In the genomic region with DNA sequence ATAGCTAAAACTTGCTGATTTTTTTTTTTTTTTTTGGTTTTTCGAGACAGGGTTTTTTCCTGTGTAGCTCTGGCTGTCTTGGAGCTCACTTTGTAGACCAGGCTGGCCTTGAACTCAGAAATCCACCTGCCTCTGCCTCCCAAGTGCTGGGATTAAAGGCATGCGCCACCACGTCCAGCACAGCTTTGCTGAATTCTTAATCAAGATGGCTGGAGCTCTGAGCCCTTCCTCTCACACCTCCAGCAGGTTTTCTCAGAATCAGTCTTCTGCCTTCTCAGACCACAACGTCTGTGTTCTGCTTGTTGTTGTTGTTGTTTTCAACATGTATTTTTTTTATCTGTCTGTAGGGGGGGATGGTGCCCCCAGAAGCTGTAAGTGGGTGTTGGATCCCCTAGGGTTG, we compare ENCODE assay signal across 5 mouse cellular contexts. TPM values are rescaled to one million over a fixed set of nuclear protein-coding genes. Genes with fewer than 3 reads are reported as not detected.
DNase-seq lines count a peak whose midpoint lies in the region; TF ChIP-seq lines count a peak whose summit lies in the region.
"Not testable (repeated sequence)": the region's sequence is repeated elsewhere in the genome, so short reads cannot be mapped to it uniquely, and the experiment has no call there.

No protein-coding gene starts in this region.

- TF ChIP-seq EP300 in CH12.LX (IDR thresholded peaks at IDR 0.05; ENCODE audit: low read length): not testable (repeated sequence)

- not testable (repeated sequence) for TF ChIP-seq RAD21 in CH12.LX (IDR thresholded peaks at IDR 0.05; ENCODE audit: low read depth, low read length)

- TF ChIP-seq CTCF in CH12.LX (conservative IDR thresholded peaks at IDR 0.05 in 1 of 2, IDR thresholded peaks at IDR 0.05 in 1 of 2; ENCODE audit: low read depth in 2 of 2, low read length in 2 of 2); bone marrow macrophage, adult 2 months (IDR thresholded peaks at IDR 0.05; ENCODE audit: low read depth, low read length); gastrocnemius, adult 2 months (IDR thresholded peaks at IDR 0.05): not testable (repeated sequence)

- H3K36me3 ChIP-seq in CH12.LX (replicated peaks in 1 of 2; ENCODE audit: control insufficient read depth in 1 of 2, insufficient read depth in 1 of 2, low read length in 1 of 2): peaks cover 26 to 37% of the 10 kb centered on the region in 2 experiments
- peaks cover 32% of the 10 kb centered on the region for H3K36me3 ChIP-seq in macrophage (ENCODE audit: inconsistent target)
- peaks cover 12% of the 10 kb centered on the region for H3K36me3 ChIP-seq in splenic B cell, adult 2 months (ENCODE audit: control insufficient read depth, insufficient read depth, low read length, poor library complexity, severe bottlenecking)

- DNase-seq in CH12.LX (ENCODE audit: extremely low read depth); gastrocnemius, adult 2 months: not testable (repeated sequence)
- DNase-seq in splenic B cell, adult 2 months (ENCODE audit: low read depth, low spot score): peak; percentile 13

- not testable (repeated sequence) for H3K9me3 ChIP-seq in CH12.LX (replicated peaks; ENCODE audit: low read length)

- not testable (repeated sequence) for H3K27me3 ChIP-seq in CH12.LX (replicated peaks); splenic B cell, adult 2 months (ENCODE audit: control insufficient read depth, insufficient read depth, low read length, poor library complexity, severe bottlenecking)

- H3K27ac ChIP-seq in CH12.LX (ENCODE audit: insufficient read depth, low read depth): 0 out of 2 replicates have a peak overlapping the region, but pooled peaks have one; percentile 28
- H3K27ac ChIP-seq in bone marrow macrophage, adult 2 months (ENCODE audit: insufficient read depth, low read depth, low read length): peak overlapping the region; percentile 73
- peak overlapping the region; percentile 82; the same call in 1 of the 2 replicates for H3K27ac ChIP-seq in gastrocnemius, adult 2 months
- H3K27ac ChIP-seq in macrophage: peak overlapping the region; percentile 65

- WGBS in macrophage (ENCODE audit: missing documents): 68% methylated on average over 3 of the region's 4 CpGs

- not testable (repeated sequence) for TF ChIP-seq POLR2A in CH12.LX (IDR thresholded peaks at IDR 0.05; ENCODE audit: low read depth, low read length); bone marrow macrophage, adult 2 months (IDR thresholded peaks at IDR 0.05; ENCODE audit: borderline replicate concordance, low read depth, low read length)

- H3K4me1 ChIP-seq in CH12.LX (ENCODE audit: control insufficient read depth in 1 of 2, insufficient read depth in 2 of 2): peaks cover 5 to 26% of the 10 kb centered on the region in 2 experiments; a peak in 3 of 4 replicates
- H3K4me1 ChIP-seq in bone marrow macrophage, adult 2 months (ENCODE audit: control insufficient read depth, insufficient read depth, low read length): peaks cover 14% of the 10 kb centered on the region

- H3K79me2 ChIP-seq in CH12.LX (replicated peaks; ENCODE audit: control insufficient read depth, extremely low read depth, insufficient read depth, poor library complexity, severe bottlenecking); macrophage (ENCODE audit: inconsistent target): not testable (repeated sequence)

- 0 out of 2 replicates have a peak overlapping the region, but pooled peaks have one; percentile 78 for H3K4me2 ChIP-seq in CH12.LX (ENCODE audit: insufficient read depth, low read depth, poor library complexity, severe bottlenecking)

- intact Hi-C loops in gastrocnemius, adult 2 months (cut with DNase I): not testable (repeated sequence)

- dilution Hi-C loops in CH12.LX (cut with MboI; ENCODE audit: extremely low pct_ligation_motif_present, extremely low pct_unique_long_range_greater_than_20kb, low sequenced_read_pairs): not testable (repeated sequence)

- H3K4me3 ChIP-seq in CH12.LX (replicated peaks in 1 of 3; ENCODE audit: low read depth in 2 of 3, low read length in 2 of 3, poor library complexity in 1 of 3); bone marrow macrophage, adult 2 months (ENCODE audit: insufficient read depth, low read length); gastrocnemius, adult 2 months; macrophage (ENCODE audit: inconsistent target): not testable (repeated sequence)

- not testable (repeated sequence) for H3K9ac ChIP-seq in CH12.LX (ENCODE audit: insufficient read depth, low read depth)

- in situ Hi-C loops in CH12.LX (cut with MboI; ENCODE audit: low pct_ligation_motif_present, low pct_unique_long_range_greater_than_20kb, low sequenced_read_pairs): not testable (repeated sequence)

TF ChIP-seq in CH12.LX, 34 proteins besides CTCF, POLR2A, EP300 and RAD21:
- TF ChIP-seq ZNF384 (IDR thresholded peaks at IDR 0.05; ENCODE audit: low read depth, low read length) (peak; percentile 37; the same call in 1 of the 2 replicates), TBP (conservative IDR thresholded peaks at IDR 0.05; ENCODE audit: low read depth, low read length) (peak; percentile 87)

RNA-seq across cellular contexts. Expression of gene Ccdc32, which starts 12.9 kb away (rescaled TPM):
- 11.7 and 13.9 TPM in 2 replicates for total RNA-seq in CH12.LX (2012; rRNA removed)
- total RNA-seq in CH12.LX (2014; rRNA removed): 17.6 and 18.3 TPM in 2 replicates
- 11.5 and 11.8 TPM in 2 replicates for polyA plus RNA-seq in CH12.LX (2012; ENCODE audit: insufficient read length, low read depth)
- polyA plus RNA-seq in bone marrow macrophage, adult 2 months (2012; ENCODE audit: insufficient read depth, insufficient read length, missing spikeins): 20.9 and 21.5 TPM in 2 replicates
- total RNA-seq in gastrocnemius, adult 2 months (2021): 1 to 10 TPM; 3.2 to 4.8 TPM
- 10 to 100 TPM in 9 of 26 experiments, 1 to 10 TPM in 17; 2.5 to 17.9 (median 7.4) TPM for total RNA-seq in macrophage (2018; cell fraction: chromatin; rRNA removed)
- 10 to 100 TPM; 12.2 to 27.6 (median 18.7) TPM for total RNA-seq in macrophage (2018; cell fraction: cytosol; rRNA removed)
- 10 to 100 TPM in 8 of 26 experiments, 1 to 10 TPM in 18; 3.0 to 18.4 (median 7.1) TPM for total RNA-seq in macrophage (2018; cell fraction: nucleus; rRNA removed)
- 22.4 to 25.3 TPM (median 25.0 TPM) in 3 replicates for polyA plus RNA-seq in macrophage (2018)

RNA-seq across cellular contexts. Expression of gene Rpusd2, which starts 18.3 kb away (rescaled TPM):
- 14.7 and 14.8 TPM in 2 replicates for total RNA-seq in CH12.LX (2012; rRNA removed)
- 9.3 and 10.7 TPM in 2 replicates for total RNA-seq in CH12.LX (2014; rRNA removed)
- polyA plus RNA-seq in CH12.LX (2012; ENCODE audit: insufficient read length, low read depth): 12.3 and 13.7 TPM in 2 replicates
- 1.9 and 2.5 TPM in 2 replicates for polyA plus RNA-seq in bone marrow macrophage, adult 2 months (2012; ENCODE audit: insufficient read depth, insufficient read length, missing spikeins)
- 1 to 10 TPM; 2.8 to 3.4 TPM for total RNA-seq in gastrocnemius, adult 2 months (2021)
- total RNA-seq in macrophage (2018; cell fraction: chromatin; rRNA removed): 1 to 10 TPM in 15 of 26 experiments, under 1 TPM in 11; 0.21 to 8.1 (median 1.5) TPM
- 1 to 10 TPM in 23 of 26 experiments, under 1 TPM in 3; 0.48 to 5.9 (median 3.3) TPM for total RNA-seq in macrophage (2018; cell fraction: cytosol; rRNA removed)
- 1 to 10 TPM in 18 of 26 experiments, under 1 TPM in 8; 0.36 to 7.6 (median 1.3) TPM for total RNA-seq in macrophage (2018; cell fraction: nucleus; rRNA removed)
- 1.7 to 3.6 TPM (median 2.4 TPM) in 3 replicates for polyA plus RNA-seq in macrophage (2018)

RNA-seq across cellular contexts. Expression of gene Knl1, which starts 30.6 kb away (rescaled TPM):
- total RNA-seq in CH12.LX (2012; rRNA removed): 19.9 and 23.3 TPM in 2 replicates
- 23.8 and 29.6 TPM in 2 replicates for total RNA-seq in CH12.LX (2014; rRNA removed)
- 13.7 and 16.2 TPM in 2 replicates for polyA plus RNA-seq in CH12.LX (2012; ENCODE audit: insufficient read length, low read depth)
- polyA plus RNA-seq in bone marrow macrophage, adult 2 months (2012; ENCODE audit: insufficient read depth, insufficient read length, missing spikeins): 11.8 and 17.6 TPM in 2 replicates
- total RNA-seq in gastrocnemius, adult 2 months (2021): under 1 TPM; 0.03 to 0.06 TPM
- total RNA-seq in macrophage (2018; cell fraction: chromatin; rRNA removed): 10 to 100 TPM in 8 of 26 experiments, 1 to 10 TPM in 17, under 1 TPM in 1; 0.62 to 31.1 (median 4.8) TPM
- 1 to 10 TPM in 14 of 26 experiments, under 1 TPM in 12; 0.35 to 3.9 (median 1.1) TPM for total RNA-seq in macrophage (2018; cell fraction: cytosol; rRNA removed)
- total RNA-seq in macrophage (2018; cell fraction: nucleus; rRNA removed): 10 to 100 TPM in 1 of 26 experiments, 1 to 10 TPM in 23, under 1 TPM in 2; 0.81 to 16.5 (median 2.5) TPM
- polyA plus RNA-seq in macrophage (2018): 0.27 to 2.3 TPM (median 1.2 TPM) in 3 replicates

Comparison
In these comparisons a context has a peak if more than half of its experiments do, and no peak if none do; other contexts are left out.
1. H3K27ac ChIP-seq: peak in every context shown above with its lines; median percentile 82 in gastrocnemius, adult 2 months; 73 in bone marrow macrophage, adult 2 months; 65 in macrophage; 28 in CH12.LX.